11 mouse cellular contexts compared by ENCODE assay signal in genomic region chr5:119684701-119685391, GRCm38 (mm10). TPM values are rescaled to one million over a fixed set of nuclear protein-coding genes. Genes with fewer than 3 reads are reported as not detected.
A peak's percentile ranks its signal among the peaks of the same experiment; 100 is the strongest.
DNase-seq lines count a peak whose midpoint lies in the region; ATAC-seq and TF ChIP-seq lines count a peak whose summit lies in the region.
"Had no signal": no experiment of that assay in that cellular context is flagged by ENCODE, and none has a peak within 500 bp of the region (broad histone marks: within the 10 kb centered on the region; RNA-seq: fewer than 3 reads in every experiment).

No protein-coding gene starts in this region.

- DNase-seq in adrenal gland, postnatal 14 days = peak; percentile 35
- DNase-seq in adrenal gland, postnatal 4 days (ENCODE audit: low spot score in 2 of 2) = no peak
- DNase-seq in kidney, adult 2 months = no peak
- no peak for DNase-seq in ES-E14 (ENCODE audit: low read depth, low spot score)
- peak; percentile 39 for DNase-seq in forelimb bud, embryonic 11.5 days (ENCODE audit: low read depth, low spot score)
- DNase-seq in thymus, postnatal 25 days = no peak
- DNase-seq in layer of hippocampus, postnatal 25 days (ENCODE audit: extremely low spot score in 1 of 2, low spot score in 1 of 2) = no peak

- in situ Hi-C loops in ES-E14 (cut with MboI; ENCODE audit: low sequenced_read_pairs in 2 of 2, unreplicated experiment in 2 of 2) = loop anchor here in 1 of 2 experiments (25.0 kb wide), 2 partner anchors 398 to 898 kb away; no protein-coding TSS in a partner anchor

- WGBS in kidney, embryonic 16.5 days = 8% methylated on average over 15 of the region's 15 CpGs
- WGBS in kidney, adult 2 months = 15% methylated on average over 15 of the region's 15 CpGs

- TF ChIP-seq POLR2A in kidney, adult 2 months (IDR thresholded peaks at IDR 0.05; ENCODE audit: low read depth, low read length) = no peak

- H3K9ac ChIP-seq in kidney, embryonic 16.5 days (replicated peaks; ENCODE audit: low read length) = no peak overlapping the region
- H3K9ac ChIP-seq in ES-E14 (ENCODE audit: insufficient read depth, low read depth, low read length, poor library complexity, severe bottlenecking) = no peak overlapping the region
- H3K9ac ChIP-seq: heart, embryonic 15.5 days; midbrain, embryonic 12.5 days had no signal

- H3K9me3 ChIP-seq in kidney, embryonic 16.5 days (ENCODE audit: low read length) = no peaks in the 10 kb centered on the region
- H3K9me3 ChIP-seq in ES-E14 (ENCODE audit: control insufficient read depth, insufficient read depth, low read depth, low read length) = no peaks in the 10 kb centered on the region
- H3K9me3 ChIP-seq: heart, embryonic 15.5 days; midbrain, embryonic 12.5 days had no signal

- H3K4me3 ChIP-seq in kidney, embryonic 16.5 days (ENCODE audit: low read length) = no peak overlapping the region
- H3K4me3 ChIP-seq in kidney, adult 2 months (ENCODE audit: insufficient read depth, low read depth, low read length) = no peak overlapping the region
- 0 out of 4 replicates have a peak overlapping the region, but pooled peaks of 1 of the 2 experiments have one; percentile 22 for H3K4me3 ChIP-seq in ES-E14 (ENCODE audit: insufficient read depth in 1 of 2, low read depth in 1 of 2, low read length in 2 of 2, poor library complexity in 1 of 2, severe bottlenecking in 1 of 2)
- H3K4me3 ChIP-seq: midbrain, embryonic 12.5 days had no signal

- 0 out of 2 replicates have a peak, but pooled peaks cover 4% of the 10 kb centered on the region for H3K36me3 ChIP-seq in kidney, embryonic 16.5 days (ENCODE audit: insufficient read depth, low read length)
- no peaks in the 10 kb centered on the region for H3K36me3 ChIP-seq in kidney, adult 2 months (ENCODE audit: control insufficient read depth, insufficient read depth, low read length)
- H3K36me3 ChIP-seq in ES-E14 (ENCODE audit: control insufficient read depth, insufficient read depth, low read length, poor library complexity, severe bottlenecking) = peaks cover 22% of the 10 kb centered on the region
- H3K36me3 ChIP-seq: heart, embryonic 15.5 days; midbrain, embryonic 12.5 days had no signal

- peak overlapping the region; percentile 52; the same call in 1 of the 2 replicates for H3K4me2 ChIP-seq in kidney, embryonic 16.5 days (replicated peaks; ENCODE audit: low read depth, low read length)
- H3K4me2 ChIP-seq: midbrain, embryonic 12.5 days had no signal

- no peak for ATAC-seq in kidney, embryonic 16.5 days (ENCODE audit: low FRiP score, low TSS enrichment)

- peaks cover 95% of the 10 kb centered on the region for H3K27me3 ChIP-seq in kidney, embryonic 16.5 days (ENCODE audit: insufficient read depth, low read length)
- peaks cover 1% of the 10 kb centered on the region; the same call in 1 of the 2 replicates for H3K27me3 ChIP-seq in kidney, adult 2 months (replicated peaks; ENCODE audit: control insufficient read depth, insufficient read depth, low read length)

- peak overlapping the region; percentile 83 for H3K27ac ChIP-seq in kidney, embryonic 16.5 days (ENCODE audit: low read length)
- no peak overlapping the region for H3K27ac ChIP-seq in kidney, adult 2 months (ENCODE audit: insufficient read depth, low read depth, low read length)
- peak overlapping the region; percentile 49; the same call in 1 of the 2 replicates for H3K27ac ChIP-seq in ES-E14 (ENCODE audit: insufficient read depth, low read depth, low read length, poor library complexity, severe bottlenecking)
- H3K27ac ChIP-seq: heart, embryonic 15.5 days; midbrain, embryonic 12.5 days had no signal

- TF ChIP-seq CTCF in kidney, adult 2 months (conservative IDR thresholded peaks at IDR 0.05; ENCODE audit: insufficient read depth, insufficient read length, low read depth, low read length) = no peak

- H3K4me1 ChIP-seq in kidney, embryonic 16.5 days (ENCODE audit: insufficient read depth, low read length) = peaks cover 37% of the 10 kb centered on the region
- no peaks in the 10 kb centered on the region for H3K4me1 ChIP-seq in kidney, adult 2 months (ENCODE audit: control insufficient read depth, insufficient read depth, low read length)
- peaks cover 0 to 15% of the 10 kb centered on the region in 2 experiments; a peak in 2 of 4 replicates for H3K4me1 ChIP-seq in ES-E14 (ENCODE audit: control insufficient read depth in 2 of 2, insufficient read depth in 2 of 2, low read length in 2 of 2, poor library complexity in 1 of 2)

TF ChIP-seq in ES-E14, 5 proteins besides CTCF, POLR2A, EP300 and RAD21:
- no peak for TF ChIP-seq ZC3H11A (IDR thresholded peaks at IDR 0.05; ENCODE audit: borderline replicate concordance, low read depth, low read length)
- no peak for TF ChIP-seq HCFC1 (IDR thresholded peaks at IDR 0.05; ENCODE audit: borderline replicate concordance, insufficient read depth, low read length)
- TF ChIP-seq ZNF384 (IDR thresholded peaks at IDR 0.05; ENCODE audit: low read depth, low read length) = no peak
- no peak for TF ChIP-seq MAFK (IDR thresholded peaks at IDR 0.05; ENCODE audit: insufficient read depth, low read depth, low read length)
- no peak for TF ChIP-seq CHD2 (IDR thresholded peaks at IDR 0.05; ENCODE audit: low read depth, low read length)

RNA-seq across cellular contexts. Expression of gene Tbx3, which starts 14.4 kb away (rescaled TPM):
- 176 and 177 TPM in 2 replicates for total RNA-seq in adrenal gland, postnatal 14 days (2021)
- total RNA-seq in adrenal gland, postnatal 4 days (2021) = 100 to 1,000 TPM; 179 to 231 TPM
- polyA plus RNA-seq in kidney, embryonic 16.5 days (2015; fragmentation: Nextera tagmentation; extraction: Ambion mirVana) = 52.6 and 60.5 TPM in 2 replicates
- polyA plus RNA-seq in kidney, adult 2 months (2012; rRNA removed) = 6.9 and 12.2 TPM in 2 replicates
- 30.5 and 47.9 TPM in 2 replicates for total RNA-seq in ES-E14 (2012; rRNA removed)
- total RNA-seq in layer of hippocampus, postnatal 25 days (2021) = 1 to 10 TPM; 2.9 to 3.1 TPM
- total RNA-seq: common myeloid progenitor, adult 5-6 weeks had no signal

Comparison
In these comparisons a context has a peak if more than half of its experiments do, and no peak if none do; other contexts are left out.
1. DNase-seq: peak in adrenal gland, postnatal 14 days (single experiment) and forelimb bud, embryonic 11.5 days (single experiment); none in adrenal gland, postnatal 4 days (0 of 2), kidney, adult 2 months (single experiment), ES-E14 (single experiment), thymus, postnatal 25 days (single experiment) and layer of hippocampus, postnatal 25 days (0 of 2).